Mouse (Mus musculus) lung, embryonic 14.5 days (tissue): ENCODE measurements at regions not wholly inside any gene's neighbourhood (a gene's known extent, or its start where the extent isn't known, plus 50 kb on each side); places are given as distances from the start of the nearest gene placed in this dataset.

Source experiments
- ATAC-seq: fragments of 200-750 bp; cut with Nextera tagmentation; 2 replicates; pipeline ENCODE4 v1.8.0; 2017; ENCODE audit warnings: mild to moderate bottlenecking, moderate TSS enrichment, moderate library complexity; ENCODE audit not compliant: insufficient read depth
- DNase-seq: peaks from one replicate; pipeline ENCODE4 v3.0.0-alpha.2; 2015
- H3K27ac ChIP-seq: fragments of 300-500 bp; sonication (generic); 2 replicates; pipeline ENCODE4 v1.5.1; 2014; ENCODE audit warnings: low read depth, mild to moderate bottlenecking, moderate library complexity
- H3K27me3 ChIP-seq: fragments of 300-500 bp; sonication (generic); 2 replicates; pipeline ENCODE4 v1.6.1; 2014; ENCODE audit warnings: low read length, control low read depth; ENCODE audit not compliant: insufficient read depth
- H3K36me3 ChIP-seq: fragments of 300-500 bp; sonication (generic); 2 replicates; pipeline ENCODE4 v1.6.1; 2014; ENCODE audit warnings: control low read depth; ENCODE audit not compliant: insufficient read depth
- H3K4me1 ChIP-seq: fragments of 300-500 bp; sonication (generic); 2 replicates; pipeline ENCODE4 v1.6.1; 2014; ENCODE audit warnings: antibody characterized with exemption, control low read depth; ENCODE audit not compliant: insufficient read depth
- H3K4me2 ChIP-seq: fragments of 300-500 bp; sonication (generic); 2 replicates; pipeline ENCODE4 v1.6.1; 2014; ENCODE audit warnings: mild to moderate bottlenecking
- H3K4me3 ChIP-seq: fragments of 300-500 bp; sonication (generic); 2 replicates; pipeline ENCODE4 v1.5.1; 2014; ENCODE audit warnings: low read depth, low read length
- H3K9ac ChIP-seq: fragments of 300-500 bp; sonication (generic); 2 replicates; pipeline ENCODE4 v1.6.1; 2014
- H3K9me3 ChIP-seq: fragments of 300-500 bp; sonication (generic); 2 replicates; pipeline ENCODE4 v1.6.1; 2016; ENCODE audit warnings: low read depth, low read length, control low read depth
- CTCF ChIP-seq: IDR thresholded peaks from 2 replicates; pipeline ENCODE4 v1.5.1; 2016; ENCODE audit warnings: antibody characterized with exemption, low read depth
- WGBS: fragments of 180-500 bp; shearing (Covaris S2); extraction: QIAGEN DNeasy Blood & Tissue Kit; methylation state at CpG from one replicate; pipeline ENCODE4 v1.1.7; 2014; 5-methylcytosine and 5-hydroxymethylcytosine counted together

- WGBS = 92% methylated on average over 1 of the region's 1 CpGs
- H3K9ac ChIP-seq = no peak overlapping the region
Observed at GRCm38 (mm10) chr15:56979353-56979752, 498.1 kb downstream of the Slc22a22 start.

GRCm38 (mm10) chr15:56975446-56976433 is 501.7 kb downstream of the Slc22a22 start:
- Histone ChIP-seq H3K27me3 (no peaks in the 10 kb centered on the region), H3K9ac (no peak overlapping the region), H3K4me2 (no peak overlapping the region), H3K36me3 (no peaks in the 10 kb centered on the region), H3K4me1 (no peaks in the 10 kb centered on the region), H3K9me3 (no peaks in the 10 kb centered on the region), H3K4me3 (no peak overlapping the region), H3K27ac (no peak overlapping the region)
- WGBS = 82% methylated on average over 4 of the region's 4 CpGs
- TF ChIP-seq CTCF = no peak
- ATAC-seq (no peak), DNase-seq (no peak)

More at GRCm38 (mm10) chr15:56979353-56979752, 498.1 kb downstream of the Slc22a22 start:
- H3K4me3 ChIP-seq = no peak overlapping the region
- no peak overlapping the region for H3K4me2 ChIP-seq
- H3K9me3 ChIP-seq = no peaks in the 10 kb centered on the region
- H3K27me3 ChIP-seq = no peaks in the 10 kb centered on the region
- no peaks in the 10 kb centered on the region for H3K36me3 ChIP-seq
- no peak for TF ChIP-seq CTCF
- no peak overlapping the region for H3K27ac ChIP-seq
- DNase-seq (no peak), ATAC-seq (no peak)
- no peaks in the 10 kb centered on the region for H3K4me1 ChIP-seq

GRCm38 (mm10) chr15:56970140-56970539 is 507.3 kb downstream of the Slc22a22 start:
- Histone ChIP-seq H3K9me3 (no peaks in the 10 kb centered on the region), H3K36me3 (no peaks in the 10 kb centered on the region), H3K4me3 (no peak overlapping the region), H3K27me3 (no peaks in the 10 kb centered on the region), H3K9ac (no peak overlapping the region), H3K27ac (no peak overlapping the region), H3K4me1 (no peaks in the 10 kb centered on the region), H3K4me2 (no peak overlapping the region)
- ATAC-seq (no peak), DNase-seq (no peak)
- TF ChIP-seq CTCF = no peak
- WGBS = 59% methylated on average over 1 of the region's 1 CpGs

- H3K9ac ChIP-seq = no peak overlapping the region
- ATAC-seq (no peak), DNase-seq (no peak)
- WGBS = 87% methylated on average over 2 of the region's 2 CpGs
- H3K27ac ChIP-seq = no peak overlapping the region
- no peak for TF ChIP-seq CTCF
- no peaks in the 10 kb centered on the region for H3K36me3 ChIP-seq
- no peaks in the 10 kb centered on the region for H3K4me1 ChIP-seq
- no peak overlapping the region for H3K4me2 ChIP-seq
- H3K9me3 ChIP-seq = no peaks in the 10 kb centered on the region
- no peaks in the 10 kb centered on the region for H3K27me3 ChIP-seq
- H3K4me3 ChIP-seq = no peak overlapping the region
Observed at GRCm38 (mm10) chr15:56956356-56956755, 521.1 kb downstream of the Slc22a22 start.

- Histone ChIP-seq H3K27me3 (no peaks in the 10 kb centered on the region), H3K4me3 (no peak overlapping the region), H3K27ac (no peak overlapping the region), H3K9ac (no peak overlapping the region), H3K36me3 (no peaks in the 10 kb centered on the region), H3K4me2 (no peak overlapping the region), H3K4me1 (no peaks in the 10 kb centered on the region), H3K9me3 (no peaks in the 10 kb centered on the region)
- ATAC-seq (no peak), DNase-seq (no peak)
- no peak for TF ChIP-seq CTCF
Observed at GRCm38 (mm10) chr15:56952176-56952575, 525.2 kb downstream of the Slc22a22 start.

GRCm38 (mm10) chr15:56950824-56951223 is 526.6 kb downstream of the Slc22a22 start:
- 63% methylated on average over 2 of the region's 2 CpGs for WGBS
- Histone ChIP-seq H3K27me3 (no peaks in the 10 kb centered on the region), H3K9ac (no peak overlapping the region), H3K27ac (no peak overlapping the region), H3K36me3 (no peaks in the 10 kb centered on the region), H3K4me3 (no peak overlapping the region), H3K4me1 (no peaks in the 10 kb centered on the region), H3K9me3 (no peaks in the 10 kb centered on the region), H3K4me2 (no peak overlapping the region)
- DNase-seq (no peak), ATAC-seq (no peak)
- TF ChIP-seq CTCF = no peak

- no peak overlapping the region for H3K4me3 ChIP-seq
- ATAC-seq (no peak), DNase-seq (no peak)
- no peak for TF ChIP-seq CTCF
- no peaks in the 10 kb centered on the region for H3K9me3 ChIP-seq
- no peak overlapping the region for H3K9ac ChIP-seq
- 83% methylated on average over 1 of the region's 1 CpGs for WGBS
- no peak overlapping the region for H3K27ac ChIP-seq
- H3K4me1 ChIP-seq = no peaks in the 10 kb centered on the region
- no peaks in the 10 kb centered on the region for H3K27me3 ChIP-seq
- no peaks in the 10 kb centered on the region for H3K36me3 ChIP-seq
- H3K4me2 ChIP-seq = no peak overlapping the region
Observed at GRCm38 (mm10) chr15:56940891-56941290, 536.5 kb downstream of the Slc22a22 start.
